Mouse (Mus musculus): Measurements from ENCODE around the gene Synpo2. TPM values are rescaled to one million over a fixed set of nuclear protein-coding genes. Genes with fewer than 3 reads are reported as not detected.

The Synpo2 gene
- polyA plus RNA-seq, 1 experiment from 2014 or later, result 2.2 TPM

- ATAC-seq (ENCODE audit: insufficient read depth, low FRiP score, low TSS enrichment) (no peak), DNase-seq (ENCODE audit: low spot score) (no peak)
- Histone ChIP-seq H3K27ac (ENCODE audit: low read depth, low read length) (no peak overlapping the region), H3K9me3 (ENCODE audit: control insufficient read depth, low read length) (no peaks in the 10 kb centered on the region), H3K36me3 (ENCODE audit: control insufficient read depth, insufficient read depth, low read length) (no peaks in the 10 kb centered on the region), H3K4me1 (ENCODE audit: control insufficient read depth, insufficient read depth, low read length) (no peaks in the 10 kb centered on the region), H3K4me3 (ENCODE audit: low read depth, low read length) (no peak overlapping the region), H3K27me3 (ENCODE audit: control insufficient read depth, insufficient read depth, low read length) (no peaks in the 10 kb centered on the region), H3K9ac (ENCODE audit: low read length) (no peak overlapping the region), H3K4me2 (ENCODE audit: low read depth) (no peak overlapping the region)
- 77% methylated on average over 8 of the region's 8 CpGs for WGBS
These were observed 182.6 kb downstream of the Synpo2 start for GRCm38 (mm10) chr3:123053192-123053938.

- Histone ChIP-seq H3K4me2 (ENCODE audit: low read depth) (no peak overlapping the region), H3K27me3 (ENCODE audit: control insufficient read depth, insufficient read depth, low read length) (no peaks in the 10 kb centered on the region), H3K36me3 (ENCODE audit: control insufficient read depth, insufficient read depth, low read length) (no peaks in the 10 kb centered on the region), H3K27ac (ENCODE audit: low read depth, low read length) (no peak overlapping the region), H3K9ac (ENCODE audit: low read length) (no peak overlapping the region), H3K9me3 (ENCODE audit: control insufficient read depth, low read length) (no peaks in the 10 kb centered on the region), H3K4me3 (ENCODE audit: low read depth, low read length) (no peak overlapping the region), H3K4me1 (ENCODE audit: control insufficient read depth, insufficient read depth, low read length) (no peaks in the 10 kb centered on the region)
- DNase-seq (ENCODE audit: low spot score) (no peak), ATAC-seq (ENCODE audit: insufficient read depth, low FRiP score, low TSS enrichment) (no peak)
- WGBS, result 100% methylated on average over 1 of the region's 1 CpGs
These were observed 193.6 kb downstream of the Synpo2 start for GRCm38 (mm10) chr3:123042308-123042707.

- Histone ChIP-seq H3K36me3 (ENCODE audit: control insufficient read depth, insufficient read depth, low read length) (no peaks in the 10 kb centered on the region), H3K27me3 (ENCODE audit: control insufficient read depth, insufficient read depth, low read length) (no peaks in the 10 kb centered on the region), H3K4me3 (ENCODE audit: low read depth, low read length) (no peak within 1 kb of the TSS), H3K4me1 (ENCODE audit: control insufficient read depth, insufficient read depth, low read length) (no peaks in the 10 kb centered on the region), H3K9me3 (ENCODE audit: control insufficient read depth, low read length) (no peaks in the 10 kb centered on the region), H3K27ac (ENCODE audit: low read depth, low read length) (no peak within 1 kb of the TSS), H3K9ac (ENCODE audit: low read length) (no peak within 1 kb of the TSS), H3K4me2 (ENCODE audit: low read depth) (no peak within 1 kb of the TSS)
- DNase-seq (ENCODE audit: low spot score) (no peak), ATAC-seq (ENCODE audit: insufficient read depth, low FRiP score, low TSS enrichment) (no peak)
- WGBS, result 90% methylated on average over 7 of the region's 7 CpGs
These were observed 201.2 kb downstream of the Synpo2 start, which contains the start of gene Myoz2 for GRCm38 (mm10) chr3:123034752-123035151. Myoz2 (minus strand) TSS chr3:123035015.

- Histone ChIP-seq H3K9me3 (ENCODE audit: control insufficient read depth, low read length) (no peaks in the 10 kb centered on the region), H3K4me3 (ENCODE audit: low read depth, low read length) (no peak overlapping the region), H3K9ac (ENCODE audit: low read length) (no peak overlapping the region), H3K4me2 (ENCODE audit: low read depth) (no peak overlapping the region), H3K27me3 (ENCODE audit: control insufficient read depth, insufficient read depth, low read length) (no peaks in the 10 kb centered on the region), H3K36me3 (ENCODE audit: control insufficient read depth, insufficient read depth, low read length) (no peaks in the 10 kb centered on the region), H3K4me1 (ENCODE audit: control insufficient read depth, insufficient read depth, low read length) (no peaks in the 10 kb centered on the region), H3K27ac (ENCODE audit: low read depth, low read length) (no peak overlapping the region)
- 83% methylated on average over 8 of the region's 8 CpGs for WGBS
- DNase-seq (ENCODE audit: low spot score) (no peak), ATAC-seq (ENCODE audit: insufficient read depth, low FRiP score, low TSS enrichment) (no peak)
These were observed 202.1 kb downstream of the Synpo2 start for GRCm38 (mm10) chr3:123033804-123034203.

Other genes with a start within 250 kb of the Synpo2 start
- gene Myoz2, start 201.1 kb downstream of the Synpo2 start, polyA plus RNA-seq (2014; fragmentation: Nextera tagmentation; extraction: Ambion mirVana), result 3.9 and 4.0 TPM in 2 replicates
- 26.1 and 28.6 TPM in 2 replicates for gene Sec24d, start 31.3 kb upstream of the Synpo2 start, polyA plus RNA-seq (2014; fragmentation: Nextera tagmentation; extraction: Ambion mirVana)
- gene Mettl14, start 150.0 kb upstream of the Synpo2 start, polyA plus RNA-seq (2014; fragmentation: Nextera tagmentation; extraction: Ambion mirVana), result 27.8 and 29.8 TPM in 2 replicates
- 5.2 and 5.3 TPM in 2 replicates for gene Prss12, start 210.8 kb upstream of the Synpo2 start, polyA plus RNA-seq (2014; fragmentation: Nextera tagmentation; extraction: Ambion mirVana)